Mouse (Mus musculus) inflammation-experienced regulatory T-cells, adult 6 months (primary cell): ENCODE measurements around the gene Tln1. TPM values are rescaled to one million over a fixed set of nuclear protein-coding genes. Genes with fewer than 3 reads are reported as not detected.
"Not testable (repeated sequence)": the region's sequence is repeated elsewhere in the genome, so short reads cannot be mapped to it uniquely, and the experiment has no call there.

Experiments
- ATAC-seq: one replicate; pipeline ENCODE4 v1.8.0; 2017
- polyA plus RNA-seq, 3 experiments: library from polyadenylated mRNA; unstranded; fragments of 100-300 nt; shearing (Covaris generic); gene quantifications; one replicate each; pipeline ENCODE4 v1.2.1; 2017

Tln1 gene
- 100 to 1,000 TPM in 1 of 3 experiments, 10 to 100 TPM in 2; 77.8 to 132 (median 93.7) TPM for polyA plus RNA-seq

- ATAC-seq: peak; percentile 85
These were observed at the start of gene Tln1, which contains the start of gene Creb3 for GRCm38 (mm10) chr4:43561997-43562768. Gene Tln1 (minus strand): TSS chr4:43562691. Gene Creb3 (plus strand): TSS chr4:43562332.

DNA sequence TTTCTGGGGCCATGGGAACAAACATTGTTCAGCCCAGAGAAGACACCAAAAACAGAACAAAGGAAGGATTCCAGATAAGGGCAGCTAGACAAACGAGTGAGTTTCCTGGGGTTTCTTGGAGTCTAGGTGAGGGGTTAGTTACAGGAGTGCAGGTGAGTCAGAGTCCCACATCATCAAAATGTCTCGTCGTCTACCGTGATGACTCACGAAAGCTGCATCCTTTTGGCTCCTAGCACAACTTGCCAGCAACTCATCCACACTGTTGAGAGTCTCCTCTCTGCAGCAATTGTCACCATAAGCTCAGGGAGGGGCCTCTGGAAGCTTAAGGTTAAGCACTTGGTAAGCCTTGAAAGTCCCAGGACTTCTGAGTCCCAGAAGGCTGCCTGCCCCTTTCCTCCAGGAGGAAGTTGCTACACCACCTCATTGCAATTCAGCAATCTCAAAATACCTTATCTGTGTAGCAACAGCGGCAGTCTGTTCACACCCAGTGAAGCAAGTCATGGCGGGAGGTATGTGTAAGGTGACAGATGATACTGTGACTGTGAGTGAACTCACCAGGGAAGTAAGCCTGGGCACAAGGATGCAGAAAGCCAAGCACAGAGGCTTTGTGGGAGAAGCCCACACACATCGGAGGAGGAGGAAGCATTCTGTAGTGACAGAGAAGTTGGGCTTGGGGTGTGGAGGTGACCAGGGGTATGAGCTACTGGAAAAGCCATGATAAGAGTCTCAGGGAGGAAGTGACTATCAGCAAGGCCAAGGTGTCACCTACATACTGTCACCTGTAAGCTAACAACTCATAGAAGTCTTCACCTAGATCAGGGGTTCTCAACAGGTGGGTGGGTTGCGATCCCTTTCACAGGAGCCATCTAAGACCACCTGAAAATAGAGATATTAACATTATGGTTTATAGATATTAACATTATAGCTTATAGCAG, 42.5 kb upstream of the Tln1 start:
- ATAC-seq: no peak

DNA sequence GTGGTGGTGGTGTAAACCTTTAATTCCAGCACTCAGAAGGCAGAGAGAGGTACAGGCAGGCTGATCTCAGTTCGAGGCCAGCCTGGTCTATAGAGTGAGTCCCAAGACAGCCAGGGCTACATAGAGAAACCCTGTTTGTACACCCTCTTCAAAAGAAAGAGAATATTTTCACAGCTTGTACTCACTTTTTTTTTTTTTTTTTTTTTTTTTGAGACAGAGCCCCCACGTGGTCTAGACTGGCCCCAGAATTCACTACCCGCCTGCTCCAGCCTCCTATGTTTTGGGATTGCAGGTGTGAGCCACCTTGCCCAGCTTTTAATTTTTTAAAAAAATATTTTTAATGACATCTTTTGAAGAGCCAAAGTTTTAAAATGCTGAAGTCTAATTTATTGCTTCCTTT, 41.6 kb upstream of the Tln1 start:
- no peak for ATAC-seq

DNA sequence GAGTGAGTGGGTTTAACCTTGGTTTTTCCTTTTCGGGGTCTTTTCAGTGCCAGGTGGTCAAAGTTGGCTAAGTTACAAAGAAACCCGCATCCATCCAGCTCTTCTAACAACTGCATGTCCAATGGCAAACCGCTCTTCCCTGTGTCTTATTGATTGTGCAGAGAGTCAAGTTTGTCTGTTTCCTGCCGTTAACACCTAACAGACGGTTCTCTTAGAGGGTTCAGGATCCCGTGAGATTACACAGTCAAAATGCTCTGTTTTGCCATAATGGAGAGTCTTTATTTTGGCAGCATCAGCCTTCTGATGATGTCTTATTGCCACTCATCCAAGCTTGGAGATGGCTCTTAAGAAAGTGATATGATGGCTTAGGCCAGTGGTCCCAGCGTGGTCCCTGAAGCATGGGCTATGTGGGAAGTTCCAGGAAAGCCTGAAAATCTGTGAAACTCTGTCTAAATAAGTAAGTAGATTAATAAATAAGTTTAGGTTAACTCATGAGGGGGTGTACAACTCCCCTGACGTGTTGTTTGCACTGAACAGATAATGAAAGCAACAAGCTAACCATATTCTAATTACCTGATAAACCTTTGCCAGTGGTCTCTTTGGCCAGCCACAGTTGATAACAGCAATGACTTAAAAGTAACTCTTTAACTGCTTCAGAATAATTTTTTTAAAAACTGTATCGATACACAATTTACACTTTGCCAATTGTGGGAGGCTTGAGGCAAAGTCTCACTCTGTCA, 37.9 kb upstream of the Tln1 start:
- ATAC-seq: no peak

- ATAC-seq: no peak
These were observed 36.3 kb upstream of the Tln1 start for GRCm38 (mm10) chr4:43598650-43599380.

GRCm38 (mm10) chr4:43598200-43598599, 35.7 kb upstream of the Tln1 start:
- ATAC-seq: no peak

DNA sequence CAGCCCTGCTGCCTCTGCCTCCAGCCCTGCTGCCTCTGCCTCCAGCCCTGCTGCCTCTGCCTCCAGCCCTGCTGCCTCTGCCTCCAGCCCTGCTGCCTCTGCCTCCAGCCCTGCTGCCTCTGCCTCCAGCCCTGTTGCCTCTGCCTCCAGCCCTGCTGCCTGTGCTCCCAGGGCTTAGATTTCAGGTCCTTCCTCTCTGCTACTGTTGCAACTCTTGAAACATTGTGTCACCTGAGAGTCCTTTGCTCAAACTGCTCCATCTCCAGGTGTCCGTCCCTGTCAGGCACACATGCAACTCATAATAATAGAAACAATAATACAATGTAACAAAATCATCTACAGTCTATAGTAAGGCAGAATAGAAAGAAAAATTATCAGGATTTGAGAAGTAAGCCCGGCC, 34.1 kb upstream of the Tln1 start:
- not testable (repeated sequence) for ATAC-seq

DNA sequence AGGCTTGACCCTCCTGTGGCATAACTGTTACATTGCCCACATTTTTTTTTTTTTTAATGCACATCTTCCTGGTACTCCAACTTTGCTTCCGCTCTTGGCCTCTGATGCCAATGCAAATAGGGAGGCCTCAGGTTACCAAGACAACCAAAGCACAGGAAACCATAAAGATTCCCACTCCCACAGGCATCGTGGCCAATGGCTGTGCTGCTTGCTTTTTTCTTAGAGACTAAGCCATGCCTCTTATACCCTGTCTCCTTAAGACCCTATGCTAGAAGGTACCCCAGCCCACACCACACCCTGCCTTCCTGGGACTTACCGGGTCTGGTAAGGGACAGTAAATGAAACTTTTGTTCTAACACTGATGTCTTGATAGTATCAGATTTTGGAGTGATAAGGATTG, 31.0 kb upstream of the Tln1 start:
- ATAC-seq: no peak

- no peak for ATAC-seq
These were observed 29.5 kb upstream of the Tln1 start for GRCm38 (mm10) chr4:43591961-43592360.

DNA sequence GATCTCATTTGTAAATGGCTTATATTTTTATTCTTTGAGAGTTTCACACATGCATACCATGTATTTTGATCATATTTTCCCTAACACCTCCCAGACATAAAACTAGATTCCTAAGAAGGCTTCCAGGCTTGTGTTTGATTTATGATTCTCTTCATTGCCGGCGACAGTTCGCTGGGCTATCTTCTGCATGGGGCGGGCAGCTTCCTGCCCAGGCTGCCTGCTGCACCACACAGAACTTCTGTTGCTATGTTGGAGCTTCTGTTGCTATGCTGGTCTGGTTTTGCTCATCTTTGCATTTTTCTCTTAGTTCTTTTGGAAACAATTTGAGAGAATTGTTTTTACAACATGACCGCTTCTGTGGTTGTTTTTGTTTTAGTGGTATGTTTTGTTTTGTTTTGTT, 29.1 kb upstream of the Tln1 start:
- no peak for ATAC-seq

DNA sequence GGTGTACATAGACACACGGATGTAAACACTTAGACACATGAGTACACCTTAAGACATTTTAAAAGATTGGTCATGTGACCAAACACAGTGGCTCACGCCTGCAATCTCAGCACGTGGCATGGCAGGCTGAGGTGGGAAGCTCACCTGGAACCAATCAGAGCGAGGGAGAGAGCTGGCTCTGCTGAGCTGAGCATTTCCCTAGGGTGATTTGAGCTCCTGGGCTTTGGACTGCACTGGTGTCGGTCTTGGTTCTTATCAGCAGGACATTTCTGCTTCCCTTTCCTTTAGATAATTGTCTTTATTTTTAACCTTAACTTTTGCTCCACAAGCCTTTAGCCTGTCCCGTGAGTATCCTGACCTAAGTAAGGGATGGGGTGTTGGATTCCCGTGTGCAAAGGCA, 25.2 kb upstream of the Tln1 start:
- ATAC-seq: no peak

DNA sequence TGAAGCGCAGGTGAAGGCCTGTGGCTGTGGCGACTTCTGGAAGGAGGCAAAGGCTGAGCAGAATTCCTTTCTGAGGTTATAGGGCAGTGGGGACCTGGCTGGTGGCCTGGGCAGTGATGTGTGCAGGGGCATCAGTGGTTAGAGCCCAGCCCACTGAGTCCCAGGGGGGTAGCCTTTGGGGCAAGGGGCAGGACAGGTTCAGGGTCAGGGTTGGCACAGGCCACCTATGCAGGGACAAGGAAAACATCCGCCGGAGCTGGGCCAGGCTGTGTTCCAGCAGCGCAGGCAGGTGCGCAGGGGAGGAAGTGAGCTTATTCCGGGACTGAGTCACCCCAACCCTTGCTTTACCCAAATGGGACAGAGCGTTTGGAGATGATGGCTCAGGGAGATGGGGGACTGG, 23.9 kb upstream of the Tln1 start:
- ATAC-seq: no peak

- no peak for ATAC-seq
These were observed 23.2 kb upstream of the Tln1 start for GRCm38 (mm10) chr4:43585682-43586081.

DNA sequence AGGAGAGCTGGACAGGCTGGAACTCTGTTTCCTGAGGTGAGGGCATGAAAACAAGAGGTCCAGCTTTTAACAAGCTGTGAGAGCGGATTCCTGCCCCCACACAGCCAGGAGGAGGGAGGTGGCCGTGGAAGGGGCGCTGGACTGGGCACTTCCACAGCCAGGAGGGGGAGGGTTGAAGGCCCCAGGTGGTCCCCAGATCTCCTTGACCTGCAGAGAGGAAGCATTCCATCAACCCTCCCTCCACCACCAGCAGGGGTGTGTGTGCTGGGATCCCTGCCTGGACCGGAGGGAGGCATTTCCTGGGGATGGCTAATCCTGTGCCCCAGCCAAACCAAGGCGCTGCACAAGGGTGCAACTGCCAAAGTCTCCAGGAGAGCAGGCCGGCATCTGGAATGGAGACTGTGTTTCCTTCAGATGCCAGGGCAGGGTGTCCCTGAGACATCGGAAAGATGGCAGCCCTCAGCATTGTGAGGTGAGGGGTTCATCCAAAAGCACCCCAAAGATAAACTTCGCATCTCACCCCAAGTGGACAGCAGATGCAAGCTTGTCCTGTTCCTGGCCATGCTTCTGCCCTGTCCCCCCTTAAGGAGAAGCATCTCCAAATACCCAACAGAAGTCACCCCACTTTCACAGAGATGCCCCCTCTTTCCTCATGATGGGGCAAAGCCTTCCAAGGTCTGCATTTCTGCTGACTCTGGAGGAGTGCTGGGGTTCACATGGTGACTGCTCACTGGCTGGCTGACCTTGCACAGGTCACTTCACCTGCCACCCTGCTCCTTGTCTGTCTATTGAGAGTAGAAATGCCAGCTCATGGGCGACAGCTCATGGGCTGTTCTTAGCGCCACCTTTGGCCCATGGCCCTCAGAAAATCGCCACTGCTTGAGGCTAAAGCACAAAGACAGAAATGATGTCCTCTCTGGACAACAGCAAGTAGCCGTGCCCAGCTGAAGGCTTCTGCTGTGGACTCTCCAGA, 22.2 kb upstream of the Tln1 start, which contains the start of gene Msmp:
Gene Msmp (minus strand): TSS at position 51 of the 973 bp plus-strand sequence.
- no peak for ATAC-seq

DNA sequence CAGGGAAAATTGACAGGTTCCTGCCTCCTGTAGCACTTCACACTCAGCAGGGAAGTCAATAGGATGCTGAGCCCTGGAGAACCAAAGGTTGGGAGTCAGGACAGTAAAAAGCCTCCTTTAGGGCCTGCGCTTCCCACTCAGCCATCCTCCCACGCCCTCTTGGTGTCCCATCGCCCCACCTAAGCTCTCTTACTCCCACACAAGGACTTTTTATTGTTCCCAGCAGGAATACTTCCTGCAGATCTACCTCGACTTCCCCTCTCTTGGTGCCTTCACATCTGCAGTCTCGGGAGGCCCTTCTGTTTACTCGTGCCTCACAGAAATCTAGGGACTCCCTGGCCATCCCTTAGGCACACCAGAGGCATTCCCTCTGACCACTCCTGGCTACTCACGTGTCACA, 20.9 kb upstream of the Tln1 start:
- no peak for ATAC-seq

- ATAC-seq: no peak
These were observed 19.8 kb upstream of the Tln1 start for GRCm38 (mm10) chr4:43582241-43582640.

- no peak for ATAC-seq
These were observed 18.9 kb upstream of the Tln1 start for GRCm38 (mm10) chr4:43581381-43581780.

- no peak for ATAC-seq
These were observed 18.2 kb upstream of the Tln1 start for GRCm38 (mm10) chr4:43580721-43581120.

- no peak for ATAC-seq
These were observed 17.2 kb upstream of the Tln1 start for GRCm38 (mm10) chr4:43579731-43580130.

DNA sequence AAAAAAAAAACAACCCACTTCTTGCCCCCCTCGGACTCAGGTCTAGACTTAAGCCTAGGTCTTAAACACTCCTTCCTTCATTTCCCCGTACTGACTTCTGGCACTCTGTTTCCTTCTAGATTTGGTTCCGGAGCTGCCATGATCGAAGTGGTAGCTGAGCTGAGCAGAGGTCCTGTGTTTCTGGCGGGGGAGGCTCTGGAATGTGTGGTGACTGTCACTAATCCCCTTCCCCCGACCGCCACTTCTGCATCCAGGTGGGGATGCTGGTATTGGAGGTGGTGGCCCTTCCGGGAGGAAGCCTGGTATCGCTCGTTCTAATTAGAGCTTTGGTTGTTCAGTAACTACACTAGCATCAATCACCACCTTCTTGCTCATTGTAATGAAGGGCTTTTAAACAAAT, 16.8 kb upstream of the Tln1 start:
- no peak for ATAC-seq
